Mouse (Mus musculus) neural tube, embryonic 13.5 days (tissue): ENCODE results near the gene Ptcra. TPM values are rescaled to one million over a fixed set of nuclear protein-coding genes. Genes with fewer than 3 reads are reported as not detected.
"Not testable (repeated sequence)": the region's sequence is repeated elsewhere in the genome, so short reads cannot be mapped to it uniquely, and the experiment has no call there.

Experiments
- ATAC-seq: fragments of 200-750 bp; cut with Nextera tagmentation; 2 replicates; pipeline ENCODE4 v1.8.0; 2017; ENCODE audit warnings: low read depth, mild to moderate bottlenecking, moderate TSS enrichment, moderate library complexity
- H3K27ac ChIP-seq: fragments of 300-500 bp; sonication (generic); replicated peaks from 2 replicates; pipeline ENCODE4 v1.5.1; 2015; ENCODE audit warnings: moderate library complexity, mild to moderate bottlenecking, inconsistent platforms
- H3K27me3 ChIP-seq: fragments of 300-500 bp; sonication (generic); 2 replicates; pipeline ENCODE4 v1.6.1; 2015; ENCODE audit warnings: mild to moderate bottlenecking, inconsistent platforms
- H3K36me3 ChIP-seq: fragments of 300-500 bp; sonication (generic); 2 replicates; pipeline ENCODE4 v1.6.1; 2015; ENCODE audit warnings: mild to moderate bottlenecking, inconsistent platforms
- H3K4me1 ChIP-seq: fragments of 300-500 bp; sonication (generic); replicated peaks from 2 replicates; pipeline ENCODE4 v1.6.1; 2015; ENCODE audit warnings: inconsistent platforms
- H3K4me2 ChIP-seq: fragments of 300-500 bp; sonication (generic); 2 replicates; pipeline ENCODE4 v1.6.1; 2015; ENCODE audit warnings: inconsistent platforms, mild to moderate bottlenecking, moderate library complexity
- H3K4me3 ChIP-seq: fragments of 300-500 bp; sonication (generic); 2 replicates; pipeline ENCODE4 v1.5.1; 2015; ENCODE audit warnings: mild to moderate bottlenecking, inconsistent platforms
- H3K9ac ChIP-seq: fragments of 300-500 bp; sonication (generic); 2 replicates; pipeline ENCODE4 v1.6.1; 2015; ENCODE audit warnings: moderate library complexity, mild to moderate bottlenecking, inconsistent platforms
- H3K9me3 ChIP-seq: fragments of 300-500 bp; sonication (generic); 2 replicates; pipeline ENCODE4 v1.6.1; 2016; ENCODE audit warnings: inconsistent platforms
- WGBS: fragments of 180-500 bp; shearing (Covaris S2); methylation state at CpG from one replicate; pipeline ENCODE4 v1.1.7; 2015; 5-methylcytosine and 5-hydroxymethylcytosine counted together
- polyA plus RNA-seq: library from polyadenylated mRNA; unstranded; fragments of >200 nt; fragmentation: Nextera tagmentation; extraction: Ambion mirVana; gene quantifications from 2 replicates; pipeline ENCODE4 v1.2.1, GENCODE M21; 2015

The Ptcra gene
- polyA plus RNA-seq: 0.39 TPM in 1 of 2 replicates, not detected in the other

- no peak within 1 kb of the TSS for H3K4me3 ChIP-seq
- no peaks in the 10 kb centered on the region for H3K27me3 ChIP-seq
- ATAC-seq: no peak
- no peak within 1 kb of the TSS for H3K4me2 ChIP-seq
- no peak within 1 kb of the TSS for H3K27ac ChIP-seq
- WGBS: 68% methylated on average over 2 of the region's 2 CpGs
- no peaks in the 10 kb centered on the region for H3K9me3 ChIP-seq
- no peaks in the 10 kb centered on the region for H3K36me3 ChIP-seq
- no peaks in the 10 kb centered on the region for H3K4me1 ChIP-seq
- H3K9ac ChIP-seq: no peak within 1 kb of the TSS
Measured at GRCm38 (mm10) chr17:46763544-46763943, at the start of gene Ptcra. Gene Ptcra, minus strand, starts transcription at chr17:46763712.

- H3K4me3 ChIP-seq: no peak overlapping the region
- 0 out of 2 replicates have a peak, but pooled peaks cover 3% of the 10 kb centered on the region for H3K4me1 ChIP-seq
- no peak overlapping the region; the same call in 1 of the 2 replicates for H3K27ac ChIP-seq
- WGBS: 70% methylated on average over 1 of the region's 1 CpGs
- H3K9me3 ChIP-seq: no peaks in the 10 kb centered on the region
- no peaks in the 10 kb centered on the region for H3K27me3 ChIP-seq
- peaks cover 75% of the 10 kb centered on the region for H3K36me3 ChIP-seq
- H3K4me2 ChIP-seq: no peak overlapping the region
- no peak overlapping the region for H3K9ac ChIP-seq
- ATAC-seq: no peak
Measured at GRCm38 (mm10) chr17:46812442-46812841, 48.9 kb upstream of the Ptcra start.

- 90% methylated on average over 3 of the region's 3 CpGs for WGBS
- Histone ChIP-seq H3K27ac (no peak overlapping the region), H3K9ac (no peak overlapping the region), H3K9me3 (no peaks in the 10 kb centered on the region), H3K27me3 (no peaks in the 10 kb centered on the region), H3K36me3 (peaks cover 86% of the 10 kb centered on the region), H3K4me2 (no peak overlapping the region), H3K4me3 (no peak overlapping the region), H3K4me1 (0 out of 2 replicates have a peak, but pooled peaks cover 3% of the 10 kb centered on the region)
- ATAC-seq: no peak
Measured at GRCm38 (mm10) chr17:46810672-46811071, 47.2 kb upstream of the Ptcra start.

- Histone ChIP-seq H3K4me2 (no peak overlapping the region), H3K36me3 (peaks cover 93% of the 10 kb centered on the region), H3K9ac (no peak overlapping the region), H3K27me3 (no peaks in the 10 kb centered on the region), H3K4me1 (0 out of 2 replicates have a peak, but pooled peaks cover 3% of the 10 kb centered on the region), H3K4me3 (no peak overlapping the region), H3K27ac (no peak overlapping the region), H3K9me3 (no peaks in the 10 kb centered on the region)
- WGBS: 91% methylated on average over 6 of the region's 6 CpGs
- ATAC-seq: no peak
Measured at GRCm38 (mm10) chr17:46809131-46809830, 45.8 kb upstream of the Ptcra start.

GRCm38 (mm10) chr17:46808376-46808775 lies 44.9 kb upstream of the Ptcra start:
- H3K4me3 ChIP-seq: no peak overlapping the region
- no peak overlapping the region for H3K4me2 ChIP-seq
- no peaks in the 10 kb centered on the region for H3K9me3 ChIP-seq
- WGBS: 89% methylated on average over 10 of the region's 10 CpGs
- 0 out of 2 replicates have a peak, but pooled peaks cover 3% of the 10 kb centered on the region for H3K4me1 ChIP-seq
- no peak for ATAC-seq
- no peak overlapping the region for H3K9ac ChIP-seq
- H3K27ac ChIP-seq: no peak overlapping the region
- no peaks in the 10 kb centered on the region for H3K27me3 ChIP-seq
- peaks cover 88% of the 10 kb centered on the region for H3K36me3 ChIP-seq

GRCm38 (mm10) chr17:46801761-46802160 lies 38.2 kb upstream of the Ptcra start:
- Histone ChIP-seq H3K4me1 (0 out of 2 replicates have a peak, but pooled peaks cover 5% of the 10 kb centered on the region), H3K4me2 (no peak overlapping the region), H3K36me3 (peaks cover 70% of the 10 kb centered on the region), H3K9me3 (no peaks in the 10 kb centered on the region), H3K9ac (no peak overlapping the region), H3K27ac (no peak overlapping the region), H3K4me3 (no peak overlapping the region), H3K27me3 (no peaks in the 10 kb centered on the region)
- ATAC-seq: no peak
- WGBS: 91% methylated on average over 6 of the region's 6 CpGs

GRCm38 (mm10) chr17:46799680-46800079 lies 36.2 kb upstream of the Ptcra start:
- Histone ChIP-seq H3K36me3 (peaks cover 49% of the 10 kb centered on the region), H3K9me3 (no peaks in the 10 kb centered on the region), H3K9ac (no peak overlapping the region), H3K27me3 (no peaks in the 10 kb centered on the region), H3K27ac (no peak overlapping the region), H3K4me2 (no peak overlapping the region), H3K4me1 (0 out of 2 replicates have a peak, but pooled peaks cover 5% of the 10 kb centered on the region), H3K4me3 (no peak overlapping the region)
- ATAC-seq: no peak
- WGBS: 82% methylated on average over 10 of the region's 10 CpGs

GRCm38 (mm10) chr17:46797386-46797785 lies 33.9 kb upstream of the Ptcra start:
- no peak for ATAC-seq
- Histone ChIP-seq H3K27me3 (no peaks in the 10 kb centered on the region), H3K4me1 (0 out of 2 replicates have a peak, but pooled peaks cover 5% of the 10 kb centered on the region), H3K9ac (no peak overlapping the region), H3K27ac (no peak overlapping the region), H3K36me3 (peaks cover 40% of the 10 kb centered on the region), H3K4me3 (no peak overlapping the region), H3K9me3 (no peaks in the 10 kb centered on the region), H3K4me2 (no peak overlapping the region)
- 66% methylated on average over 8 of the region's 8 CpGs for WGBS

GRCm38 (mm10) chr17:46796743-46797142 lies 33.2 kb upstream of the Ptcra start:
- Histone ChIP-seq H3K4me1 (0 out of 2 replicates have a peak, but pooled peaks cover 5% of the 10 kb centered on the region), H3K27me3 (no peaks in the 10 kb centered on the region), H3K9ac (no peak overlapping the region), H3K4me3 (no peak overlapping the region), H3K9me3 (no peaks in the 10 kb centered on the region), H3K36me3 (peaks cover 33% of the 10 kb centered on the region), H3K27ac (no peak overlapping the region), H3K4me2 (no peak overlapping the region)
- ATAC-seq: no peak
- WGBS: 94% methylated on average over 4 of the region's 4 CpGs

GRCm38 (mm10) chr17:46792963-46793362 lies 29.5 kb upstream of the Ptcra start:
- no peak overlapping the region for H3K9ac ChIP-seq
- no peak overlapping the region for H3K27ac ChIP-seq
- no peaks in the 10 kb centered on the region for H3K27me3 ChIP-seq
- WGBS: 79% methylated on average over 2 of the region's 2 CpGs
- H3K36me3 ChIP-seq: no peaks in the 10 kb centered on the region
- H3K4me1 ChIP-seq: 0 out of 2 replicates have a peak, but pooled peaks cover 5% of the 10 kb centered on the region
- no peaks in the 10 kb centered on the region for H3K9me3 ChIP-seq
- no peak overlapping the region for H3K4me2 ChIP-seq
- ATAC-seq: no peak
- no peak overlapping the region for H3K4me3 ChIP-seq

- not testable (repeated sequence) for H3K4me2 ChIP-seq, H3K27me3 ChIP-seq, ATAC-seq, H3K9me3 ChIP-seq, H3K9ac ChIP-seq, H3K4me1 ChIP-seq, H3K36me3 ChIP-seq, H3K27ac ChIP-seq, H3K4me3 ChIP-seq
- 52% methylated on average over 2 of the region's 2 CpGs for WGBS
Measured at GRCm38 (mm10) chr17:46787974-46788373, 24.5 kb upstream of the Ptcra start.

- no peaks in the 10 kb centered on the region for H3K4me1 ChIP-seq
- H3K27me3 ChIP-seq: no peaks in the 10 kb centered on the region
- no peak overlapping the region for H3K4me3 ChIP-seq
- no peak for ATAC-seq
- no peak overlapping the region for H3K27ac ChIP-seq
- WGBS: 94% methylated on average over 5 of the region's 5 CpGs
- no peaks in the 10 kb centered on the region for H3K36me3 ChIP-seq
- no peaks in the 10 kb centered on the region for H3K9me3 ChIP-seq
- H3K4me2 ChIP-seq: no peak overlapping the region
- no peak overlapping the region for H3K9ac ChIP-seq
Measured at GRCm38 (mm10) chr17:46786952-46787351, 23.4 kb upstream of the Ptcra start.

GRCm38 (mm10) chr17:46783222-46783565 lies 19.7 kb upstream of the Ptcra start:
- H3K4me2 ChIP-seq: peak overlapping the region; percentile 79
- H3K9ac ChIP-seq: no peak overlapping the region
- ATAC-seq: no peak
- no peaks in the 10 kb centered on the region for H3K9me3 ChIP-seq
- H3K4me3 ChIP-seq: peak overlapping the region; percentile 72
- no peak overlapping the region for H3K27ac ChIP-seq
- WGBS: 85% methylated on average over 2 of the region's 2 CpGs
- H3K4me1 ChIP-seq: peaks cover 17% of the 10 kb centered on the region
- no peaks in the 10 kb centered on the region for H3K27me3 ChIP-seq
- peaks cover 26% of the 10 kb centered on the region for H3K36me3 ChIP-seq
